Mouse (Mus musculus) gonadal fat pad, adult 2 months (tissue): ENCODE results near the gene Immp2l. TPM values are rescaled to one million over a fixed set of nuclear protein-coding genes. Genes with fewer than 3 reads are reported as not detected.

ENCODE experiments used
- DNase-seq: peaks from one replicate; pipeline ENCODE4 v3.0.0-alpha.2; 2012; ENCODE audit warnings: low read depth
- polyA plus RNA-seq: library from polyadenylated mRNA; depleted of rRNA; stranded (reverse); fragments of >200 nt; gene quantifications from 2 replicates; pipeline ENCODE4 v1.2.3, GENCODE M21; 2012

The Immp2l gene
- polyA plus RNA-seq, 1 experiment: 8.4 TPM

DNA sequence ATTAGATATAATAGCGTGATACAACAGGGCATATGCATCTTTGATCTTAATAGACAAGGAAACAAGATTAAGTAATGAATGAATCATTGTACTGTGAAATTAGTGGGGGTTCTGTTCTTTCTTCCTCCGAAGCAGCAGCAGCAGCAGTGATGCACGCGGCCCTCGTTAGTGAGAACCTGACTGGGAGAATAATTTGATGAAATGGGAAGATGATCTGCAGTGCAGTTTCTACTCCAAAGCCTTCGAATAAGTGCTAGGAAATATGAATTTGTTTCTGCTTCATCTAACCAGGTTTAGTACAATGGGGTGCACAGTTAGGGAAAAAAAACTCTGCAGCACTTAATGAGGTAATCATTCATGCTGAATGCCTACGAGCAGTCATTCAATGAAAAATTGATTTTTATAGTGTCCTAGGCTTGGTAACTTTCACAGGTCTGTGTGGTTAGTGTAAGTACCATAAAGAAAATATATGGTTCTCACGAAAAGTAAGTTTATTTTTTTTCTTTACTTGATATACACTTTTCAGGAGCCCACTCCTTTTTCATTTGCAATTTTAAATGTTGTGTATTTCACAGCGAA is 401.3 kb downstream of the Immp2l start:
- DNase-seq: no peak

DNA sequence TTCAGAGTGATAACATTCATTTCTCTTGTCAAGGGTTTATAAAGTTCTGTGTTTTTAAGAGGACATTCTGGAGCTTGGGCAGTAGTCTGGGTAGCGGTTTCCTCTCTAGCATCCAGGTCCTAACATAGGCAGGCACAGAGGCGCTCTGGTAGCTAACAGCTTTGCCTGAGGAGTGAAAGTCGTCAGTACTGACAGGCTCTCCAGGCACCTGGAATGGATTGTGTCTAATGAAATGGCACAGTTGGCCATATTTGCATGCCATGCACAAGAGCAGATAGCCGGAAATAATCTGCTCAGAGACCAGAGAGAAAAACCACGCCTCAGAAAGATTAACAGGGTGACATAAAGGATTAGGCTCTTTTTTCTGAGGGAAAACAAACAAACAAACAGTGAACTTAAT is 403.6 kb downstream of the Immp2l start:
- no peak for DNase-seq

DNA sequence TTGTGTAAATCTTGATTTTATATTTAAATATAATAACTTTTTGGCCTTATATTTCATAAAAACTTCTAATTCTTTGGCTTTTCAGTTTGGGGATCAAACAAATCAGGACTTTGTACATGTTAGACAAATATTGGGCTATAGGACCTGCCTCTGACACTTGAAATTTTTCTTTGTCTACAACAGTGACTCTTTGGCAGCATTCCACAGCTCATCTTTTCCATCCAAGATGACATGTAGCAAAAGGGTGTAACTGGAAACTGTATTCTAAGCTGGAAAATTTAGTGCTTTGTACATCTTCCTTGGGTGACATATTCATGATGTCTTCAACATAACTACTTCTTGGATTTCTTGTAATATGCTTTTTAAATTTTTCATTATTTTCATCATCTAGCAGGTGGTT is 404.9 kb downstream of the Immp2l start:
- DNase-seq: no peak

DNA sequence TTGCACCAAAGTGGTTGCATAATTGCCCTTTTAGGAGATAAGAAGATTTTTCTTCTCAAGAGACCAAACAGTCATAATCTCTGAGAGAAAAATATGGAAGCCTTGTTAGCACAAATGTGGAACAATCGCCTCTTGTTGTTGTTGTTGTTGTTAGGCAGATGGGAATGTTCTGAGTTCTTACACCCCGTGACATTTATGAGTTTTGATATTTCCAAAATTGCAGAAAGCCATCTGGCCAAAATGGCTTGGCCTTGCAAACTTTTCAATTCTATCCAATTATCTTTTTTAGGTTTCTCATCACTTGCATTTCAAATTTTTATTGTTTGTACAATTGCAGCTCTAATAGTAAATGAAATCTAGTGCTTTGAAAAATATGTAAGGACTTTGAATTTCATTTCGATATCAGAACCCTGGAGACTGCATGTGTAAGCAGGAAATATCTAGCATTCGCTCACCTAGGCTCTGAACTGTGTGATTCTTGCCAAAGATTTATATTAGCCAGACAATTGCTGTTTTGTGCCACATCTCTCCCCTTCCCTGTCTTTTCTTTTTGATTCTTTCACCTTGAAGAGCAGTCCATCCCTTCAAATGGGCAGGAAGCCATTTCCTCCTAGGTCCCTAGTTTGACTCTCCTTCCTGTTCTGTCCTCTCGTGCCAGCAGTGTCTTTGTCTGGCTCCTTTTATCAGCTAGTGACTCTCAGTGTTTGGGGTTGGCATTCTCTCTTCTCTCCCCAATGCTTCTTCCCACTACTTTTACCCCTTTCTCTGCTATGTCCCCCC is 412.5 kb downstream of the Immp2l start:
- no peak for DNase-seq

DNA sequence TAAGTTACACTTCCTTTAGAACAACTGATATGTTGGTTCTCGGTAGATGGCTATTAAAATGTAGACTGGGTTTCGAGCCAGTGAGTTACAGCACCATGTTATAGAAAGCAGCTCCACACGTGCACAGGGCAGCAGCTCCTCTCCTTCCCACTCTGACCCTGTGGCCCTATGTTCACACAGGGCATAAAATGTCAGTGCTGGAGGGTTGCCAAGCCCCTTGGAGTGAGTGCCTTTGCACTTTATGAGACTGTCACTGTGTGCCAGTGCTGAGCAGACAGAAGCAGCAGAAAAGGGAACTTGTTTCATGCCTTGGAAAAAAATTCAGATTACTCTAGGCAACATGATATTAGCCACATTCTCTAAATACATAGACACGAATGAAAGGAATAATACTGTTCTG is 414.6 kb downstream of the Immp2l start:
- no peak for DNase-seq

DNA sequence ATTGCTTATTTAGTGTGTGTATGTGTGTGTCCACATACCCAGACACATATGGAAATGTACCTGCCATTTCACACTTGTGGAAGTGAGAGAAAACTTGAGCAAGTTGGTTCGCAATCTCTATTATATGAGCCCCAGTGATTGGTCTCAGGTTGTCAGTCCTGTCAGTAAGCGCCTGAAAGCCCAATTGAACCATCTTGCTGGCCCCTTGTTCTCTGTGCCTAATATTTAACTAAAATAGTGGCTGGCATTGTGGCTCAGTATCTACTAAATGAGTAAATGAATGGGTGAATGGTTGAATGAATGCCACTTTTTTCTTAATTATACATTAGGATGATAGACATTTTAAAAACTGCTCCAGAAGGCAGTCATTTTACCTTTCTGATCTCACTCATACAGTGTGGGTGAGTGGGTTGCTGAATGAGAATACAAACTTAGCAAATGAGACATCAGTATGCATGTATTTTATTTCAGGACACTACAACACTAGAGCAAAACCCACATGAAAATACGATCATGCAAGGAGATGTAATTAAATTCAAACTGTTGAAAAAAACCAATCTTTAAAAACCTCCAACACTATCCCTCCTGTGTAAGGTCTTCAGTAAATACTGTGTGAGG is 444.6 kb downstream of the Immp2l start:
- DNase-seq: no peak

DNA sequence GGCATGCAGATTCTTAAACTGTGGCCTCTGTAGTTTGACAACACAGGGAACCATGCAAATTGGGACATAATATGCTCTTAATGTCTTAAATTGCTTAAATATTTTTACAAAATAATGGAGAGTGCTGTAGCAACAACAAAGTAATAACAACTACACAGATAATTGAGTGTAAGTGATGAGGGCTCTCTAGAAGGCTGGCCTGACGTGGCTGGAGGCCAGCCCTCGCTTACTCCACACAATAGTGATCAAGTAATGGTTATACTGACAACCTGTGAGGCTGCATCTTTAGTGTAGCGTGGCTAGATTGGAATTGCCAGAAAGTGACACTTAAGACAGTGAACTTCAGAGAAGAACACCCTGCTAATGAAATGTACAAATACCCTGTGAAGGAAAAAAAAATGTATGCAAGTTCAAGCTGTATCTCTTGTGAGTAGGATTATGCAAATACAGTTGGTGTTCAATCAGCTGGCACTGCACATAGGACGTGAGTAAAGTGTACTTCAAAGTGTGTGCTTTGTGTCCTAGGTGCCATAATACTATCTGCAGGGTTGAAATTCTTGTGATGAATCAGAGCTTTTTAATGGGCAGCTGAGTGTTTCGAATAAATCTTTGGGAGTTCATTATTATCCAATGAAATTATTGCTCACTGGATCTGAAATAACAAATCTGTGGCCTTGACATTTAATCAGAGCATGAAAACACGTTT is 445.4 kb downstream of the Immp2l start:
- no peak for DNase-seq

DNA sequence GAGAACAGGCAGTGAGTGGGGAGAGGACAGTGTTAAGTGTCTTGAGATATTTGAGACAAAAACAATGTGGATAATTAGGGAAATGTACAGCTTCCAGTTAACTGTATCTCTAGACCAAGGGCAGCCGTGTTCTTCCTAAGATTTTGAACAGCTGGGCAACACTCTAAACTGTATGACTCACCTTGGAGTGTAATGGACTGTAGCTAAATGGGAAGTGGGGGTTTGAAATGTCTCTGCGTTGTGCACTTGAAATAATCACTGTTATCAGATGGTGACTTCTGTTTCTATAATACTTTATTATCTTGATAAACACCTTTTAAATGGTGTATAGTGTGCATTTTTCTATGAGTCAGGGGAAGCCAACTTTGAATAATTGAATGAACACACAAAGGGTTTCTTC is 457.6 kb downstream of the Immp2l start:
- DNase-seq: no peak

DNA sequence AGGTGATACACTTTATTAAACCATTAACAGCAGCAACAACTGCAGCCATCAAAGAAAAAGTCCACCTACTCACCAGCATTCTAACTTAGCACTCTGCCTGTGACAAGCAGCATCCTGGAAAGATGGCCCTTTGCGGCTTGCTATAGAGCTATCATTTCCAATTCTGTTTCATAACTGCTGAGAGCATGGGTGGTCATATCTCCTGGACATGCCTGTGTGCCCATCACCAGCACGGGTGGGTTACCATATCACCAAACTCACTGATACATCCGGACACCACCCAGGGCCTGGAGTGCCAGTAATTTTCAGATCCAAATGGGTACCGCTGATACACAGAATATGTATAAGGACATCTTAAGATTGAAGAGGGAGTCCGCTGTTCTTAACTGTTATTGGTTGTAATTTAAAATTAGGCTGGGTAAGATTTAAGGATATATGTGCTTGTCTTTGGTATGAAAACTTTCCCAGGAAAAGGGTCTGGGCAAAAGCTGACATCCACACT is 459.3 kb downstream of the Immp2l start:
- no peak for DNase-seq

DNA sequence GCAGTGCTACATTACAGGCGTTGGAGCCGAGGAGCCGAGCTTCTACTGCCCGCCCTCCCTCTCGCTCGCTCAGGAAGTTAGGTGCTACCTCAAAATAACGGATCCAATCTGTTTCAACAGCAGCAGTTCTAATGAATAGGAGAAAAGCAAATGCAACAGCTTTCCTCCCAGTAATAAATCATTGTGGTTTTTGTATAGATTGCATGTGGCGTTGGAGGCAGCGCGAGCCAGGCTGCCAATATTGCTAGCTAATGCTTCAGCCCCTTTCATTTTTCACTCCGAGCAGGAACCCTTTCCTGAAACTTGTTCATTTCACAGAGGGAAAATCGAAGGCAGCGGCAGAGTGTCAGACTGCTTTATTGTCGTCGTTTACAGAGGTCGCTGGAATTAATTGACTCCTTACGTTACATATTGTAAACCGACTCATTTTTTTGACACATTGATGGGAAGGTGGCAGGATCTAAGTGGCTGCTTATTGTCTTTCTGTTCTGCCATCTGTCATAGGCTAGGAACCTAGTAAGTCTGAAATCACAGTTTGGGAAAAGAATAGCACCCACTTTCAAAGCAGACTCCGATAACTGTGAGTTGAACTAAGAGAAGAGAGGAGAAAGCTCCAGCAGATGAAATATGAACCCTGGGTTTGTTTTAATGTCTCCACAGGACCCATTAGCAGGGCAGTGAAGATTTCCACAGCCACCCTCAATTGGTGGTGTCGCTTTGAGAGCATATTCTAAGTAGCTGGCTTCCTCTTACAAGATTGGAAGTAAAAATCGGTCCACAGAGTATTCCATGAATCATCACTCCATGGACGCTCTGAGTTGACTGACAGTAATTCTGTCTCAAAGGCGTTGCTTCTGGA is 459.9 kb downstream of the Immp2l start:
- no peak for DNase-seq

DNA sequence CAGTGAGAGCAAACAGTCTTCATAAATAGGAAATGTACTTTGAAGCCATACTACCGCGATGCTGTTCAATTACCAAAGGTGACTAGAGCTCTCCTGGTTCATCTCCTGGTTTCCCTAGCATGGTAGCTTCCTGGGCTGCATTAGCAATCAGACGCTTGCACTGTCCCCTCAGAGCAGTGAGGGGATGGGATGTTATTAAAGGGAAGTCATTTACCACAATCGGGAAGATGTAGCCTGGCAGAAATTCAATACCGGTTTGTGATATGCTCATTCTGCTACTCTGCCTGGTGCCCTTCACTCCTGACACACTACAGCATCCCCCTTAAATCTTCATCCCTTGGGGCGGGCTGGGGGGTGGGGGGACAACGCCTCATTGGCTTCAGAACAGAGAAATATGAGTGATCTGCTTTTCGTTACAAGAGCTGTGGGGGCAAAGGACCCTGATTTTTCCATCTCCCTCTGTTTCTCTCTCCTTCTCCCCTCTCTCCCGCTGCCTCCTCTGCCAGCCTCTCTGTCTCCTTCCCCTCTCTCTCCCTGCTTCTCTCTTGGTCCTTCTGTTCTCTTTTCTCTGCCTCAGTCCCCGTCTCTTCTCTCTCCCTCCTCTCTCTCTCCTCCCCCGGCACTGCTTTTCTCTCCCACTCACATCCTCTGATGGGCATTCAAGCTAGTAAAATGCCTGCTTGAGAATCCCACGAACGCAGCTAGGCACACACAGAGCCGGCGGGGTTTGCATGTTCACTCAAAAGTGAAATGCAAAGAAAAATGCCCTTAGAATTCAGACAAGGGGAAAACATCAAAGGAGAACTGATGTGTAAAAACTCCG is 461.0 kb downstream of the Immp2l start:
- no peak for DNase-seq

DNA sequence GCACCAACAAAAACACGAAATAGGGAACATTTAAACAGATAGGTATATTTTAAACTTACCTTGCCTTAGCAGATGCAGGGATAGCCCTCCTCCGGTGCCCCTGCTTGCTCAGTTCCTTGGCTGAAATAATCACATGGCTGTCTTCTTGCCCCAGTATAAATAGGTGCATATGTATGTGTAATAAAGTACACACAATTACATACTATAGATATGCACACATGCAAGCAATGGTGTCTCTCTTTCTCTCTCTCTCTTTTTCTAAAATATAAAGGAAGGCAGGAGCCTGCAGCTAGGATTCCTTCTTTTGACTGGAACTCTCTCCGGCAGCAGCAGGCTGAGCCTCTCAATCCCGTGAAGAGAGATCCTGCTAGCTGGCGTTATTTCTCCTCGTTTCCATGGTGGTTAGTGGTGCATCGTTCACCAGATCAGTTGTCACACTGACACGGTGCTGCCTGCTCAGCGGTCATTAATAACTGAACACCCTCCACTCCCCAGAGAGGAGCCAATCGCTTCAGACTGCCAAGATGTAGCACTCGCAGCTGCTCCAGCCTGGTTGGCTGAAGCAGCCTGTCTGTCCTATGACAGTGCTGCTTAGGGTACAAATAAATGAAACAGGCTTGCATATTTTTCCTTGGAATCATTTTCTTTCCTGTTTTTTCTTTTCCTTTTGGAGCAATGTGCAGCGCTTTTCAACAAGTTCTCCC is 461.8 kb downstream of the Immp2l start:
- no peak for DNase-seq

DNA sequence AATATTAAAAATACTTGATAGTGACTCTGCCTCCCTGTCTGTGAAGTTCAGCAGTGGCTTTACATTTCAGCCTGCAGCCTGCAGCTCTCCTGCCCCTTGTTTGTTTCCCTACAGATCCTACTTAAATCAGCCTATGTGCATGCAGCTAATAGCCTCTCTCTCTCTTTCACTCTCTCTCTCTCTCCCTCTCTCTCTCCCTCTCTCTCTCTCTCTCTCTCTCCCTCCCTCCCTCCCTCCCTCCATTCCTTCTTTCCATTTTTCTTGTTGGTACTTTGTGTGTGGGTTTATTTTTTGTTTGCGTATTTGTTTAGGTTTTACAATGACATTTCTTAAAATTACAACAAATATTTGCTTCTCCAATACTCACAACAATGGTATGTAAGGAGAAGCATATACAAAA is 462.4 kb downstream of the Immp2l start, which contains the start of gene Lrrn3:
Gene Lrrn3, minus strand, starts transcription at position 101 of the 400 bp plus-strand sequence.
- no peak for DNase-seq

DNA sequence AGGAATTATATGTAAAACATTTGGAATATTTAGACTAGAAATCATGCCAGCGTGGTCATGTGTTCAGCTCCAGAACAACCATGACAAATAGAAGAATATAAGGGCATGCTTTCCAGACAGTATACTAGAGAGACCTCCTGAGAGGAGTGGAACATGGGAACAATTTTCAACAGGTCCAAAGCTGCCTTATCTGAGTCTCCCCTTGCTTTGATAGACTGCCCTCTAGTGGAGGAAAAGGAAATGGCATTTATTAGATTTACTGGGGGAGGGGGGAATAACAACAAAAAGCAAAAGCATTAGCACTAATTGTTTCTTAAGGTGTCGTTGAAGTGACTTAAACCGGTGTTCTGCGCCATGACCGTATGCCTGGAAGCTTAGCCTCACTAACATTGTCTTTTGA is 463.1 kb downstream of the Immp2l start:
- DNase-seq: no peak

DNA sequence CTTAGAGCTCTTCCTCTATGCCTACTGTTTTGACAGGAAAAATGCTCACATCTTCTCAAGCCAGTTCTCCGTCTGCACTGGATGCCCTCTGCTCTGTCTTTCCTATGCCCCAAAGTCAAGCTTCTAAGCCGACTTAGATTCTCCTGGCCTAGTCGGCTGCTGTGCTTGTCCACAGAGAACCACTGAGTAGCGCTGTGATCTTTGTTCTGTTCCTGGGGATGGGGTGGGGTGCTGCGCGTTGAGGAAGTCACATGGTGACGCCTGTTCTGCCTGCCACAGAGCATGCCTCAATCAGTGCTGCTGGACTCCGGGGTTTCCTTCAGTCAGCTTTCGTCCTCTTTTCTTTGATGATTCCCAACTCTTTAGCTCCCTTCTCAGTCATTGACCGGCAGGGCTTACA is 470.7 kb downstream of the Immp2l start:
- DNase-seq: no peak

DNA sequence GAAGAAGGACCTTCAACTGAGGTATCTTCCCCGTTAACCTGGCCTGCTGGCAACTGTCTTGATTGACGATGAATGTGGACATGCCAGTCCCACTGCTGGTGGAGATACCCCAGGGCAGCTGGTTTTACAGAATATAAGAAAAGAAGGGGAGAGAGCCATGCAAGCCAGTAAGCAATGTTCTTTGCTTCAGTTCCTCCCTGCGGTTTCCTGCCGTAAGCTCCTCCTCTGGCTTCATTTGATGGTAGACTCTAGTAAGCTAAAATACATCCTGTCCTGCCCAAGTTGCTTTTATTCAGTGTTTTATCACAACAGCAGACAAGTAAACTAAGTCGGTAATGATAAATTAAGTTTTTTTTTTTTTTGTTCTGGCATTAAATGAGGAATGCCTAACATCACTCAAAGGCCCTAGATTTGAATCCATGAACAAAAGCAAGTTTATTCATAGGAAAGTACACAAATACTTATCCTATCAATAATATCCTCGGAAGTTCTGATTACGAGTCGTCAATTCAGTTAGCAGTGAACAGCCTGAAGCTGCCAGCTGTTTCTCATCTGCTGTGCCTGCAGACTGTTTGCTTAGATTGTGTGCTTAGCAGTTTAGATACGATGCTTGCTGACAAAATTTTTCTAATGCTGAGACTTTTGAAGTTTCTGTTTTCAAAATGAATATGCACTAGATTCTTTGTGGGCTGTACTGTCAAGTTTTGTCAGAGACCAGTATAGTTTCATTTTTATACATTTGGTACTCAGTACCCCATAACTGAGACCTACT is 476.3 kb downstream of the Immp2l start:
- DNase-seq: no peak

DNA sequence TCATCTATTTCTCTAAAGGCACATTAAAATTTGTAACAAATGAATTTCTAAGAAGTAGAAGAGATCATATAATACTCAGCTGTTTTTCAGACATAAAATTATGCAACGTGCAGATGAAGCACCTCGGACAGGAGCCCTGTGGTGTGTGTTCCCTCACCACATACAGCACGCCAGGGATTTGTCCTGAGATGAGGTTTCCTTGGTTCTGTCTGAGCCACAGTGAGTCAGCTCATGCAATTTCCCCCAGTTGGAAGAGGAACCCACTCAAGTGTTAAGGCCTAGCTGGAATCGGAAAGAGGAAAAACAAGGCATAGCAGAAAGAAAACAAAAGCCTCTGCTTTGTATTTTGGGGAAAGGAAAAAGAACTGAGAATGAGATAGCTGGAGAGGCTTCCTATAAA is 484.7 kb downstream of the Immp2l start:
- DNase-seq: no peak

DNA sequence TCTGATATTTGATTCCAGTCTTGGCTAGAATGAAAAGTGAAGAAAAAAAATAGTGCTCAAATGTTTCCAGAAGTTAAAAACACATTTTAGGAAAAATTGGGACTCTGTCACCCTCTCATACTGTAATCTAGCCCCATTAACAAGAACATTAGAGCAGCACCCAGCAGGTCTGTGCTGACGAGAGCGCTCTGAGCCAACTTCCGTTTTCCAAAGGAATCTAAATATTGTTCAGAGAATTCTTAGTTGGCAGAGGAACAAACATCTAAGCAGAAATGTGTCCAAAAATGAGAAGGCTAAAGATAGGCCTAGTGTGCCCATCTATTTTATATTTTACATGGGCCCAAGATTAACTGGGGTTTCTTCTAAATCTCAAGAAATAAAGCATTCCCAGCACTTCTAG is 486.7 kb downstream of the Immp2l start:
- no peak for DNase-seq

DNA sequence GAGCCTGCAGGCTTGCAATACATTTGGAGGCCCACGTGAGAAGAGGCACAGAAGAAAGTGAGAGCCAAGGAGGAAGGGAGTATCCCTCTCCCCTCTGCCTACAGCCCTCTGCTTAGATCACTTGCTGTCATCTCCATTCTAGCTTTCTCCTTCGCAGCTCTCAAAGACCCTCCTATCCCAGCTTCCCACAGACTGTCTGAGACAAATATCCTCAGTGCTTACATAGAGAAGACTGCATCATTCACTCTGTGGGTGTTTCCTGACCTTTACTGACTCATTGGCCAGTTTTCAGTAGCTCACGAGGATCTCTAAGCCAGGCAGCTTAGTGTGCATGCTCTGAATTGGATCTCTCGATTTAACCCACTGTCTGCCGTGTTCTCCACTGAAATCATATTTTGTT is 495.0 kb downstream of the Immp2l start:
- DNase-seq: no peak
